Mouse (Mus musculus) cortical plate, adult 2 months (tissue): ENCODE data around the gene Maml3.

Experiments
- CTCF ChIP-seq: fragments of 200-500 bp; IDR thresholded peaks from 2 replicates; pipeline ENCODE4 v1.5.1; 2011; ENCODE audit warnings: mild to moderate bottlenecking, control low read depth, low read length; ENCODE audit not compliant: insufficient read depth; ENCODE audit errors: extremely low read depth
- POLR2A ChIP-seq: fragments of 200-500 bp; IDR thresholded peaks from 2 replicates; pipeline ENCODE4 v1.6.1; 2011; ENCODE audit warnings: mild to moderate bottlenecking, low read length, control low read depth; ENCODE audit not compliant: insufficient read depth; ENCODE audit errors: extremely low read depth

DNA sequence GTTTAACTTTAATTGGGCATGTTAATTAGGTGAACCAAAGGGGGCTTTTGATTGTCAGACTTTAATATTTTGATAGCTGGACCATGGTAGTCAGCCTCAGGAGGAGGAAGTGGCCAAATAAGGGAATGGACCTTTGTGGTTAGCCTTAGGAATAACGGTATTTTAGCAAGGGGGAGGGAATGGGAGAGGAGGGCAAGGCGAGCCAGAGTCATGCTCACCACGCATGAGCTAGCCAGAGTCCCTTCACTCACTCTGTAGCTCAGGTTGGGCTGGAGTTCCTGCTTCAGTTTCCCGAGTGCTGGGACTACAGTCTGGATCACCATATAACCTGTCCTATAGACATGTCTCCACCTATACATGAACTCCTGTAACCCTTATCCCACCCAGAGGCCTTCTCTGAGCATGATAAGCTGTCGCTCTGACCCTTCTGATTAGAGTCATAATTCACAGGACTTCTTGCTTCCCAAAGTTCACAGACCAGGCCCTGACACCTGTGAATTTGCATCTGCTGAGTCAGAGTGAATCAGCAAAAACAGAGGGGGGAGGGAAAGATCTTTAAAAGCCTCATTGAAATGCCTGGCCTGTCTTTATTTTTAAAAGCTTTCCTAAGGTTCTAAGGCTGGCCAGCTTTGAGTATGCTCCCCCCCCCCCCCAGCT, 434.3 kb downstream of the Maml3 start:
- TF ChIP-seq CTCF (no peak), POLR2A (no peak)
